Mouse (Mus musculus): Measurements from ENCODE around the gene Alox12b. TPM values are rescaled to one million over a fixed set of nuclear protein-coding genes. Genes with fewer than 3 reads are reported as not detected.

Alox12b gene
- total RNA-seq, 2 experiments from 2014 or later, result not detected

GRCm38 (mm10) chr11:69178525-69178924, 21.7 kb downstream of the Alox12b start:
- no peak for DNase-seq

GRCm38 (mm10) chr11:69179512-69179911, 22.7 kb downstream of the Alox12b start:
- no peak for DNase-seq

GRCm38 (mm10) chr11:69180120-69180519, 23.3 kb downstream of the Alox12b start:
- no peak for DNase-seq

- DNase-seq, result no peak
Measured at GRCm38 (mm10) chr11:69185031-69185430, 28.2 kb downstream of the Alox12b start.

- DNase-seq, result no peak
Measured at GRCm38 (mm10) chr11:69185936-69186335, 29.1 kb downstream of the Alox12b start.

- DNase-seq, result peak; percentile 47
Measured at GRCm38 (mm10) chr11:69192840-69193239, 36.1 kb downstream of the Alox12b start.

- DNase-seq, result peak; percentile 26
Measured at GRCm38 (mm10) chr11:69196766-69197165, 40.0 kb downstream of the Alox12b start.

GRCm38 (mm10) chr11:69197194-69197593, 40.4 kb downstream of the Alox12b start:
- DNase-seq, result no peak

- no peak for DNase-seq
Measured at GRCm38 (mm10) chr11:69197743-69198142, 41.0 kb downstream of the Alox12b start, which contains the start of gene Alox8. Gene Alox8, minus strand, starts transcription at chr11:69197843.

- DNase-seq, result no peak
Measured at GRCm38 (mm10) chr11:69199251-69199650, 42.5 kb downstream of the Alox12b start.

- DNase-seq, result no peak
Measured at GRCm38 (mm10) chr11:69200231-69200630, 43.4 kb downstream of the Alox12b start.

GRCm38 (mm10) chr11:69202469-69203230, 45.9 kb downstream of the Alox12b start:
- DNase-seq, result no peak

- peak; percentile 28 for DNase-seq
Measured at GRCm38 (mm10) chr11:69211431-69211830, 54.6 kb downstream of the Alox12b start.

GRCm38 (mm10) chr11:69217411-69217810, 60.6 kb downstream of the Alox12b start:
- no peak for DNase-seq

- DNase-seq, result no peak
Measured at GRCm38 (mm10) chr11:69218661-69219060, 61.9 kb downstream of the Alox12b start.

Other genes starting within 250 kb of the Alox12b start
- gene Odf4, start 229.9 kb upstream of the Alox12b start, total RNA-seq (2021), result not detected
- 10 to 100 TPM; 32.1 to 36.8 TPM for gene Arhgef15, start 199.5 kb upstream of the Alox12b start, total RNA-seq (2021)
- gene Slc25a35, start 188.9 kb upstream of the Alox12b start, total RNA-seq (2021), result 1 to 10 TPM in 1 of 2 experiments, under 1 TPM in 1; 0.91 to 1.4 TPM
- gene Rangrf, start 181.8 kb upstream of the Alox12b start, total RNA-seq (2021), result 10 to 100 TPM; 41.0 to 44.7 TPM
- gene Pfas, start 148.5 kb upstream of the Alox12b start, total RNA-seq (2021), result 10 to 100 TPM; 14.3 to 14.5 TPM
- gene Ctc1, start 141.1 kb upstream of the Alox12b start, total RNA-seq (2021), result 10 to 100 TPM; 36.8 to 37.7 TPM
- 10 to 100 TPM; 38.0 to 43.3 TPM for gene Aurkb, start 111.3 kb upstream of the Alox12b start, total RNA-seq (2021)
- 10 to 100 TPM; 13.8 to 14.3 TPM for gene Borcs6, start 97.3 kb upstream of the Alox12b start, total RNA-seq (2021)
- 1 to 10 TPM; 6.7 to 8.6 TPM for gene Tmem107, start 86.2 kb upstream of the Alox12b start, total RNA-seq (2021)
- 10 to 100 TPM; 80.2 to 84.6 TPM for gene Vamp2, start 68.5 kb upstream of the Alox12b start, total RNA-seq (2021)
- 10 to 100 TPM; 42.6 to 55.6 TPM for gene Per1, start 61.8 kb upstream of the Alox12b start, total RNA-seq (2021)
- gene Hes7, start 36.6 kb upstream of the Alox12b start, total RNA-seq (2021), result under 1 TPM; 0.23 to 0.29 TPM
- under 1 TPM; 0.29 to 0.65 TPM for gene 9130213A22Rik, start 34.4 kb upstream of the Alox12b start, total RNA-seq (2021)
- gene Aloxe3, start 31.1 kb upstream of the Alox12b start, total RNA-seq (2021), result under 1 TPM in 1 of 2 experiments, not detected in 1; 0.45 TPM
- gene Alox8, start 40.9 kb downstream of the Alox12b start, total RNA-seq (2021), result 1 to 10 TPM; 3.8 to 5.0 TPM
- gene Gucy2e, start 80.0 kb downstream of the Alox12b start, total RNA-seq (2021), result under 1 TPM; 0.09 to 0.12 TPM
- 10 to 100 TPM; 14.8 to 17.9 TPM for gene Cntrob, start 166.8 kb downstream of the Alox12b start, total RNA-seq (2021)
- 10 to 100 TPM; 81.6 to 86.4 TPM for gene Trappc1, start 167.0 kb downstream of the Alox12b start, total RNA-seq (2021)
- 1 to 10 TPM; 1.5 to 2.1 TPM for gene Kcnab3, start 169.3 kb downstream of the Alox12b start, total RNA-seq (2021)
- gene Rnf227, start 183.5 kb downstream of the Alox12b start, total RNA-seq (2021), result 1 to 10 TPM; 2.4 to 3.1 TPM
- gene Chd3, start 212.4 kb downstream of the Alox12b start, total RNA-seq (2021), result 10 to 100 TPM; 75.3 to 76.7 TPM
- 100 to 1,000 TPM in 1 of 2 experiments, 10 to 100 TPM in 1; 92.3 to 101 TPM for gene Naa38, start 238.5 kb downstream of the Alox12b start, total RNA-seq (2021)
- gene Cyb5d1, start 238.6 kb downstream of the Alox12b start, total RNA-seq (2021), result 10 to 100 TPM; 21.3 to 22.1 TPM
- 10 to 100 TPM; 37.1 to 38.3 TPM for gene Tmem88, start 241.2 kb downstream of the Alox12b start, total RNA-seq (2021)